Mouse (Mus musculus): Measurements from ENCODE around the gene Celf2.

Gene Celf2

DNA sequence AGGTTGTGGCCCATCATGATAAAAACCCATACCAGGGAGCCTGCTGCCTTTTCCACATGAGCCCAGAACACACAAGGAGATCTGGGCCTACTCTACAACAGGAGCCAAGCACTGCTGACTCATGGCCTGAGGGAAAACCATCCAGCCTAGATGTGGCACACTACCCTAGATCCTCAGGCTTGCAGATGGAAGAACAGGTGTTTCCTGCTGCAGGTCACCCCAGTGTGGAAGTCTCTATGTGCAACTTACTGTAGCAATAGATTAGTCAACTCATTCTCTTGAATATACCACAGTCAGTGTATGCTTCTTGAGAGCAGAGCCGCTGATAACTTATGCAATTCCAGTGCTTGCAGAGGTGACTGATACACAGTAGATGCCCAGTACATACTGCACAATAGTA, 612.5 kb downstream of the Celf2 start:
- no peak for DNase-seq

DNA sequence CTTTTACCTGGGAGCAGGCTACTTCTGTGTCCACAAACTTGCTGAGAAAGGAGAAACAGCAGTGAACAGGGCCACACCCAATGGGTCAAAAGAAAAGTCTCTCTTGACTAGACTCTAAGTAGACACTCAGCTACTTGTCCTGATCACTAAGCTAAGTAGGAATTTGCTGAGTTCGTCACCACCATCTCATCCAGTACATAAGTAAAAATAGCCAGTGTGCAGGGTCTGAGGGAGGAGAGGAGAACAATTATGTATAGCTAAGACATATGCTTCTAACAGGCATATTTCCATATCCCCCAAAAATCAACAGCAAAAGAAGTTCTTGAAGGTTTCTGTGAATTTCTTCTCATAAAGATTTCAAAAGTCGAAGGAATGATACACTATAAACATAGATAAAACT, 615.8 kb downstream of the Celf2 start:
- no peak for DNase-seq

DNA sequence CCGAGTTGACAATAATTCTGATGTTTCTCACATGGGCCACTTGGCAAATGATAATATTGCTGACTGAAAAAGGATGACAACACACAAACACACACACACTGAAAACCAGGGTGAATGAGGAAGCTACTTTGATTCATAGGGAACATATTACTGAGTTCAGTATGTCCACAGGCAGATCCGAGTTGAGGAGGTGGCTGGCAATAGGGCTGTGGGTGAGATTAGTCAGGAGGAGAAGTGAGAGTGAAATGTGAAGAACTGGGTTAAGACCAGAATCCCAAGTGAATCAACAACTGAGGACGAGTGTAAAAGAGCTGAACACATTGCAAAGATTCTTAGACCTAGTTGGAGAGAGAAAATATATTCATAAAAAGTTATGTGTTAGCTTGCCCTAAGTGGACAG, 616.3 kb downstream of the Celf2 start:
- DNase-seq = no peak

DNA sequence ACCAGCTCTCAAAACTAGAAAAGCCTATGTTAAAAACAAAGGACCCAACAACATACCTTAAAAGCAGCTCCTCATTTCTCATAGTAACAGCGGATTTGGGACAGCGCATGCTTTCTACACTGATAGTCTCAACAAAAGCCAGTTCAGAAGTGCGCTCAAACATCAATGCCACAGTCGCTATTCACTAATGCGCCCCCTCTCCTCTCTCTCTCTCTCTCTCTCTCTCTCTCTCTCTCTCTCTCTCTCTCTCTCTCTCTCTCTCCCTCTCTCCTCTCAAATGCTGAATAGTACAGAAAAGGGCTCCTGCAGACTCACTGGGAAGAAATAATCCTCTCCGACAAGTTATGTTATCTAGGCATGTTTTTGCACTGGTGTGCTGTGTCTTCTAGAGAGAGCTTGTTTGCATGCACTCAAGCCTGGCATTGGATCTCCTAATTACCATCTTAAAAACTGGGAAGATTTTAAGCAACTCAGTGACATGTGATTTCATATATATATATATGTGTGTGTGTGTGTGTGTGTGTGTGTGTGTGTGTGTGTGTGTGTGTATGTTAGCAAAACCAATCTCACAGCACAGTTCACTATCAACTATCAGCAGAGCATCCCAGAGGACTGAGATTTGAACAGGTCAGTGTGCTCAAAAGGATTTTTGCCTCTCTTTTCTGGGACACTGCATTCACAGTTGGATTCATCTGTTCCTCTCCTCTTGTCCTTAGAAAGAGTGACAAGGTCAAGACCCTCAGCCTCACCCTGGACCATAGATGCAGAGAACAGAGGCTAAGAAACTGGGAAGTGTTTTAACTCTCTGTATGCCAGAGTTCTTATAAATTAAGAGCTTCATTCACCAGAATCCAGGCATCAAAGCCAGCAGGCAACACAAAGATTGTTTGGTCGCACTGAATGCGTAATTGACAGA, 624.3 kb downstream of the Celf2 start:
- DNase-seq = peak; percentile 77

- peak; percentile 73 for DNase-seq
Observed at GRCm38 (mm10) chr2:6883996-6884795, 625.2 kb downstream of the Celf2 start.

- DNase-seq = peak; percentile 41
Observed at GRCm38 (mm10) chr2:6882236-6882885, 627.0 kb downstream of the Celf2 start.

DNA sequence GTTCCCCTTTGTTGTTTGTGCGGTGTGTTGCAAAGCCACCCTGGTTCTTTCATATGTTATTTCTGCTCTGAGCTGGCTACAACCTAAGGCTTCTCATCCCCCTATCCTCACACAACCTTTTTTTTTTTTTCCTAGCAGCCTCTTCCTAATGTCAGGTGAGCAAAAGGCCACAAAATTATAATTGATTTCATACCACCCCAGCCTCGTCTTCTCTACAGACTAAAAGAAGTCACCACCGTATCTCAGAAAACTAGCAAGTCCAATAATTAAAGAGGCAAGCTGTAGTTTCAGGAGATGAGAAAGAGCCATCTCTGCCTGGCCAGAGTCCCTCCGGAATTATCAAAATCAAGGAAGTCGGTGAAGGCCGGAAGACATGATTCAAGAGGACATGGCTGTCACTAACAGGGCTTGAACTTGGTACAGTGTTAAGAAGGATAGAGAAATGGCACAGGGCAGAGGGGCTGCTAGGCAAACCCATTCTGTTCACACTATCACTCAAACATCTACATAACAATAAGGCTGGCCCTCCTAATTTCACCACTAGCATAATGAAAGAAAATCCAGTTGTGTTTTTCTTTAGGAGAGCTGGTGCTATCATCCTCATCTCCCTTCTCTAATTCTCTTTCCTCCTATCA, 628.3 kb downstream of the Celf2 start:
- peak; percentile 48 for DNase-seq

DNA sequence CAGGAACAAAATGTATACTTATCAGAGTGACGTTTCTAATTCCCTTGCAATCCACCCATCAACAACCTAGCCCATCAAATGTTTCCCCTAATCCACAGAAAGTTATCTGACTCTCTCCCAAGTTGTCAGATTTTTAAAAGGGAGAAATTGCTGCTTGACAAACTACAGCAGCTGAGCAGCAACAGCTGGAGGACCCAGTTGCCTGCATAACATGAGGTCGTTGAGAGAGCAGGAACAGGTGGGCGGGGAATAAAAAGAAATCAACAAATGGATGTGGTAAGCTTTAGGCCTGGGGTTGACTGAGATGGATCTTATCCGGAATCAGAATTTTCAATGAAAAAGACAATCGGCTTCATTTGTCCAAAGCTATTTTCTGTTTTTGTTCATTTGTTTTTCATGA, 632.3 kb downstream of the Celf2 start:
- no peak for DNase-seq

DNA sequence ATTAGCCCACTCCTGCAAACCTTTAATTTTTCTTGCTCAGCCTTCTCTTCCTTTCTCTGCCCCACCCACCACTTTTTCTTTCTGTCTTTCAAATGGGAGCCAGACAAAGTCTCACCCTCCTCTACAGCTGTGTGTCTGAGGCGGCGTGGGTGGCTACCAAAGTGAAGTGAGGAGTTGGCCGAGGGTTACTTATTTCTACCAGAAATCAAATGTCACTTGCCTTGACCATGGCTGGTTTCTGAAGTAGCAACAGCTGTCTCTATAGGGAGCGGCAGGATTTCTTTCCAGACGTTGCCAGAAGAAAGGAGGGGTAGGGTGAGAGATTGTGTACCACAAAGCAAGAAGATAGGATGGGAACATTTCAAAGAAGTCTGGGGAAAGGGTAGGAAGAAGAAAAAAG, 632.8 kb downstream of the Celf2 start:
- DNase-seq = peak; percentile 26

- DNase-seq = peak; percentile 95
Observed at GRCm38 (mm10) chr2:6875071-6875611, 634.2 kb downstream of the Celf2 start.

DNA sequence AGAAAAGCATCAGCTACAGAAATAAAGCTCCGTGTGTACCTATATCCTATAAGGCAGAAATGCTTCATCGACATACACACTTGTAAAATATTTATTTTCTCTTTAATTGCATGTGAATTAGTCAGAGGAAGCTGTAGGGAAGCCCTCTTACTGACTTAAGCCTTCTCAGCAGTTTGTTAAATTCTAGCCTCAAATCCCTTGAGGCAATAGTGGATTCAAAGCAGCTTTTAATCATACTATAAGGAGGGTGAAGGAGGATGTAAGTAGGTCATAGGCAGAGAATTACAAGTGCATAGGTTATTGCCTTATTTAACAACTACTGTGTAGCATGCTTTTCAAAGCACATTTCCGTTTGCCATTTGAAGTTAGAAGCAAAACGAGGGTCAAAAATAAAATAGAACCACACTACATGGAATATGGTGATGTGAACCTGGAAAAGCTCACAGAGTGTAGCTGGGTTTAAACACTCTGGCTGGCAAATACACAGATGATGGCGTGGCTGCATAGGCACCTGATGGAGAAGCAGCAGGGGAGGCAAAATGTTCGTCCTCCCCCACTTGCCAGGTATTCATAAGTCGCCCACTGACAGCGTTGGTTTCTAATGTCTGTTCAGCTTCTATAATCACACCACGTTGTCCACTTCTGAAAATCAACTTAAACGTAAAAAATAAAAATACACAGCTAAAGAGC, 635.0 kb downstream of the Celf2 start:
- peak; percentile 63 for DNase-seq

- no peak for DNase-seq
Observed at GRCm38 (mm10) chr2:6873711-6874110, 635.7 kb downstream of the Celf2 start.

DNA sequence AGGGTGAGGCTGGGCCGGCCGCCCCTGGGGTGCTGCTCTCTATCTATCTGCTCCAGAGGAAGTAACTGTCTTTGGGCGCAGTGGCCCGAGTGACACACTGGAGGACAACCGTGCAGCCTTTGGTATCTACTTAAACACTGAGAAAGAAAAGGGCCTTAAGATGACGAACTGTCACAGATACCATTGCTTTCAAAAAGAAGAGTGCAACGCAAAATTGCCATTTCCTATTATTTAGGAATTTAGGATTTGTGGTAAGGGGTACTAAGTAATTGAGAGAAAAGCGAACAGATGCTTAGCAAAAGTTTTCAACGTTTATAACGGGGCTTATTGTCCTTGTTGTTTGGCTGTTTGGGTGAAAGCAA, 636.5 kb downstream of the Celf2 start:
- DNase-seq = no peak

- peak; percentile 92 for DNase-seq
Observed at GRCm38 (mm10) chr2:6872131-6872893, 637.1 kb downstream of the Celf2 start.

DNA sequence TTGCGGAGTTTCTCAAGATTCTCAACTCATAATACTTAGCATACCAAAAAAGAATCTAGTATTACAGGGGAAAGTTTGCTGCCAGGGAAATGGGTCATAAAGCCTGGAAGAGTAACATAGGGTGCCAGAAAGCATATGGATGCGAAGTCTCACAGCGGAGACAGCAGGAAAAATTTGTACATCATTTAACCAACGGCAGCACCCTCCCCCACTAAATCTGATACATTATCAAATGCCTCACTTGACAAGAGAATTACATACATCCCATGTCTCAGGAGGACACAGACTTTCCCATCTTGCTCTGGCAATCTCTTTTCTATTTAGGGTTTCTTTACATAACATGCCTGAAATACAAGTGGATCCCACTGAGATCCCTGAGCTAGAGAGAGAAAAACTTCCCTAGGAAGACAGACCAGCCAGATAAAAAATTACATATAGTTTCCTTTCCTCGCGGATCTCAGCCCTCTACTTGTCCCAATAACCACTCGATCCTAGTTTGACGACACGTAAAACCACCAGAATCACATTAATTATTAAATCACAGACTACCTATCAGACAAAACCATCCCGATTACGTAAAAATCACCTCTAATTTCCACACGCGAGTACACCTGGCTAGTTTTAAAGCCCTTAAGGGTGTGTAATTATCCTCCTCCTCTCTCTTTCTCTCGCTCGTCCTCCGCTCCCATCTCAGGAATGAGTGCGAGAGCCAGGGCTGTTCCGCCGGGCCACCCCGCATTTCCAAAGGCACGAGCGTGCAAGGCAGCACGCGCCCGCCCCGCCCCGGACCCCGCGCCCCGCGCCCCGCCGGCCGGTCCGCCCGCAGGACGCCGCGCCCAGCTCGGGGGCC, 637.9 kb downstream of the Celf2 start:
- DNase-seq = peak; percentile 38

- DNase-seq = peak; percentile 56
Observed at GRCm38 (mm10) chr2:6869956-6870710, 639.2 kb downstream of the Celf2 start.

DNA sequence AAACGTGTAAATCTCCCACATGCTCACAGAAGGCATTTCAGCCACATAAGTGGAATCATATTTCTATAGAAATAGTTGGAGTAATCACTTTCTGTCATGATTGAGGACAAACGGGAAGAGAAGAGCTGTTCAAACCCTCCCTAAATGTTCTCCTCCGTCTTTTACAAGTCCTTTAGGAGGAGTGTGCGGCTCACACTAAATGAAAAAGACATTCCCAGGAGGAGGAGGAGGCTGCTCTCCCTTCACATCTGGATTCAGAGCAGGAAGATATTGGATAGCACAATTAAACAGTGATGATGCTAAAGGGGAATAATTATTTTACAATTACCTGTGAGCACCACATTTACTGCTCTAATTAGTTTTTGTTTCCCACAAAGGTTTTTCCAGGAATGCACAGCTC, 642.1 kb downstream of the Celf2 start:
- DNase-seq = peak; percentile 6

- DNase-seq = no peak
Observed at GRCm38 (mm10) chr2:6865785-6866184, 643.6 kb downstream of the Celf2 start.

DNA sequence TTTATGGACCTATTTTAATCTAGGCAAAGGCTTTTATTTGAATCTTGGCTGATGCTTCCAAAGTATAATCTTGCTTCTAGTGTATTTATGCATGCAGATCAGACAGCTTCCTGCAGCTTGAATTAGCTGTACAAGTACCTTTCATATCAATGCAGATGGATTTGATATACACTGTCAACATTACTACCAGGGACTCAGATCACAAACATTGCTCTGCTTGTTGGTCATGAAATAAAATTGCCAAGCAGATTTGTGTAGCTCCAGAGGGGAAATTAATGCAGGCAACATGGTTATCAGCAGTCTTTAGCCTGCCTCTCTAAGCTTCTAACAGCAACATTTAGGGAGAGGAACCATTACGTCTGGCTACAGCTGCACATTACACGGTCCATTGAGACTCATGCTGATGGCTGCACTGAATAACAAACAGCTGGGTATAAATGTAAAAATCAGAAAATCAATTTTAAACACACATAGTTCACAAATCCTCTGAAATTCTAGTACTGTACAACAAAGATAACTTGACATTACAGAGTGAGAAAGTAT, 659.2 kb downstream of the Celf2 start:
- DNase-seq = no peak
